Mouse (Mus musculus) C2C12 (cell line): Measurements from ENCODE around the gene Vwce.

Source experiments
- CEBPB ChIP-seq: IDR thresholded peaks from one replicate; pipeline ENCODE4 v1.6.1; 2011; ENCODE audit warnings: low read depth, mild to moderate bottlenecking, control low read depth, moderate library complexity
- CTCF ChIP-seq: IDR thresholded peaks from one replicate; pipeline ENCODE4 v1.5.1; 2011; ENCODE audit not compliant: control insufficient read depth, insufficient read depth, insufficient read length
- FOSL1 ChIP-seq: IDR thresholded peaks from one replicate; pipeline ENCODE4 v1.8.0; 2011; ENCODE audit warnings: mild to moderate bottlenecking, low read length; ENCODE audit not compliant: poor library complexity, insufficient read depth, severe bottlenecking
- MAX ChIP-seq: IDR thresholded peaks from one replicate; pipeline ENCODE4 v1.6.1; 2011; ENCODE audit warnings: mild to moderate bottlenecking, control low read depth
- MYOD1 ChIP-seq: IDR thresholded peaks from one replicate; pipeline ENCODE4 v1.6.1; 2011; ENCODE audit warnings: low read depth; ENCODE audit not compliant: control insufficient read depth, insufficient read length
- MYOG ChIP-seq: IDR thresholded peaks from one replicate; pipeline ENCODE4 v1.6.1; 2011; ENCODE audit not compliant: control insufficient read depth, insufficient read length; ENCODE audit errors: extremely low read depth
- USF1 ChIP-seq: IDR thresholded peaks from one replicate; pipeline ENCODE4 v1.6.1; 2011; ENCODE audit warnings: low read depth, mild to moderate bottlenecking, control low read depth, moderate library complexity

DNA sequence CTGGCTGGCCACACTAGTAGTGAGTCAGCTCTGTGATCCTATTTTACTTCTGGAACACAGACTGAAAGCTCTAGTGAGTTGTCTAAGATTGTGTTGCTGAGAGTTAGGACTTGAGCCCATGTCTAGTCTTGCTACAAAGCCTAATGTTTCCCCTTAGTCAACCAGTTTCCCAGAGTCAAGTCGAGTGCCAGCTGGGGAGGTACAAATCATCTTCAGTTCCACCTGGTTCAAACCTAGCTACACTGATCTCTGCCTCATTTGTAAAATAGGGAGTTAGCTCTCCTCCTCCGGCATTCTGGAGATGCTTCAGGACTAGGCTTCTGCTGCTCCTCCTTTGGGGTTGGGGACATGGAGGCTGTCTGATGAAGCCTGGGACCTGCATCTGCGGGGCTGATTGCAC, 29.5 kb upstream of the Vwce start:
- TF ChIP-seq USF1, result no peak
- TF ChIP-seq CTCF, result no peak
- TF ChIP-seq CEBPB, result no peak
- TF ChIP-seq MAX, result no peak
- no peak for TF ChIP-seq MYOD1
- TF ChIP-seq FOSL1, result no peak
- no peak for TF ChIP-seq MYOG
